In the genomic region with DNA sequence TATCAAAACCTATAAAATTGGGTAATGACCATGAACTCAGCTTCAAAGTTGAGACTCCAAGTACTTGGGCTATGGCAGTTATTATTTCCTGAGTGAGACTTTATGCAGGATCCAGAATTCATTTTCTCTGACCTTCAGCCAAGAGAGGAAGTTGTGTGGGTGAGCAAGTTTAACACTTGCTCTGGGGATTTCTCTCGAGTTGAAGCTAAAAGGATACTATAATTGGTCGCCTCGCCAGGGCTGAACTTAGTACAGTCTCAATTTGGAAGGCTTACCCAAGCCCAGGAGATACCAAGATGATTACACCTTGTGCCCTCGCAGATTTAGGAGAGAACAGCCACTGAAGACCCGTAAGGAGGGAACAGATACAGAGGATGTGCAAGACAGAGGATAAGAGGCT, we compare ENCODE assay signal across 21 mouse cellular contexts.
DNase-seq lines count a peak whose midpoint lies in the region; TF ChIP-seq lines count a peak whose summit lies in the region.
"Had no signal": no experiment of that assay in that cellular context is flagged by ENCODE, and none has a peak within 500 bp of the region (broad histone marks: within the 10 kb centered on the region; RNA-seq: fewer than 3 reads in every experiment).

No protein-coding gene starts in this region.

- 46% methylated on average over 5 of the region's 5 CpGs for WGBS in heart, adult 2 months

- H3K4me3 ChIP-seq in heart, adult 2 months = no peak overlapping the region
- H3K4me3 ChIP-seq: embryonic facial prominence, embryonic 13.5 days; forebrain, embryonic 13.5 days; limb, embryonic 13.5 days; liver, embryonic 12.5 days; midbrain, embryonic 12.5 days; neural tube, embryonic 15.5 days had no signal

- no peak overlapping the region for H3K9ac ChIP-seq in heart, adult 2 months (ENCODE audit: low read depth, low read length)
- H3K9ac ChIP-seq: embryonic facial prominence, embryonic 13.5 days; forebrain, embryonic 13.5 days; limb, embryonic 13.5 days; liver, embryonic 12.5 days; midbrain, embryonic 12.5 days; neural tube, embryonic 15.5 days had no signal

- no peak for TF ChIP-seq EP300 in heart, adult 2 months (IDR thresholded peaks at IDR 0.05; ENCODE audit: insufficient read depth, low read depth, low read length)

- TF ChIP-seq CTCF in heart, adult 2 months (IDR thresholded peaks at IDR 0.05) = no peak

- intact Hi-C loops in heart, postnatal 10 days (cut with DNase I) = no loop called here
- intact Hi-C loops in heart, adult 2 months (cut with DNase I) = no loop called here

- H3K79me2 ChIP-seq in heart, adult 2 months (replicated peaks; ENCODE audit: control insufficient read depth, insufficient read depth, low read length) = no peaks in the 10 kb centered on the region

- H3K27ac ChIP-seq in heart, adult 2 months = no peak overlapping the region
- H3K27ac ChIP-seq: embryonic facial prominence, embryonic 13.5 days; forebrain, embryonic 13.5 days; limb, embryonic 13.5 days; liver, embryonic 12.5 days; midbrain, embryonic 12.5 days; neural tube, embryonic 15.5 days had no signal

- H3K36me3 ChIP-seq in heart, adult 2 months (ENCODE audit: control insufficient read depth, insufficient read depth, low read length) = no peaks in the 10 kb centered on the region
- H3K36me3 ChIP-seq: embryonic facial prominence, embryonic 13.5 days; G1E; limb, embryonic 13.5 days; liver, embryonic 12.5 days; midbrain, embryonic 12.5 days; neural tube, embryonic 15.5 days had no signal

- no peaks in the 10 kb centered on the region for H3K4me1 ChIP-seq in heart, adult 2 months (ENCODE audit: control insufficient read depth, insufficient read depth, low read length)
- H3K4me1 ChIP-seq: embryonic facial prominence, embryonic 13.5 days; forebrain, embryonic 13.5 days; limb, embryonic 13.5 days; liver, embryonic 12.5 days; midbrain, embryonic 12.5 days; neural tube, embryonic 15.5 days had no signal

- no peak for TF ChIP-seq POLR2A in heart, adult 2 months (IDR thresholded peaks at IDR 0.05; ENCODE audit: insufficient read depth, low read depth, low read length)

- DNase-seq in gastrocnemius, adult 18-20 months (ENCODE audit: low spot score) = peak; percentile 16
- no peak for DNase-seq in gastrocnemius, postnatal 25 days
- peak; percentile 15 to 21 for DNase-seq in heart, postnatal 10 days
- no peak for DNase-seq in heart, adult 2 months
- peak; percentile 46 for DNase-seq in right cerebral cortex, adult 18-20 months
- DNase-seq in right cerebral cortex, postnatal 4 days = no peak
- DNase-seq in embryo, embryonic 10 days (ENCODE audit: low spot score) = no peak
- DNase-seq: adrenal gland, postnatal 36 days; cerebellum, adult 11 months; cerebellum, postnatal 10 days; kidney, postnatal 36 days; lung, adult 18-20 months; thymus, postnatal 25 days had no signal

- no peaks in the 10 kb centered on the region for H3K27me3 ChIP-seq in heart, adult 2 months (ENCODE audit: control insufficient read depth, insufficient read depth, low read length)
- H3K27me3 ChIP-seq: embryonic facial prominence, embryonic 13.5 days; forebrain, embryonic 13.5 days; limb, embryonic 13.5 days; liver, embryonic 12.5 days; midbrain, embryonic 12.5 days; neural tube, embryonic 15.5 days; Patski had no signal

Comparison
In these comparisons a context has a peak if more than half of its experiments do, and no peak if none do; other contexts are left out.
1. DNase-seq: peak in gastrocnemius, adult 18-20 months (single experiment), heart, postnatal 10 days (2 of 2) and right cerebral cortex, adult 18-20 months (single experiment); none in gastrocnemius, postnatal 25 days (single experiment), heart, adult 2 months (0 of 2), right cerebral cortex, postnatal 4 days (single experiment) and embryo, embryonic 10 days (single experiment).